Mouse (Mus musculus) stomach, embryonic 14.5 days (tissue): ENCODE data around the gene Ccdc194. TPM values are rescaled to one million over a fixed set of nuclear protein-coding genes. Genes with fewer than 3 reads are reported as not detected.
A peak's percentile ranks its signal among the peaks of the same experiment; 100 is the strongest.

Source experiments
- ATAC-seq: fragments of 200-750 bp; cut with Nextera tagmentation; 2 replicates; pipeline ENCODE4 v1.8.0; 2017; ENCODE audit warnings: low read depth, moderate TSS enrichment; ENCODE audit not compliant: insufficient number of reproducible peaks, insufficient read depth, low FRiP score
- H3K27ac ChIP-seq: fragments of 300-500 bp; sonication (generic); 2 replicates; pipeline ENCODE4 v1.5.1; 2014; ENCODE audit warnings: mild to moderate bottlenecking, low read length, moderate library complexity, mixed read lengths
- H3K27me3 ChIP-seq: fragments of 300-500 bp; sonication (generic); 2 replicates; pipeline ENCODE4 v1.6.1; 2014; ENCODE audit warnings: low read length, control low read depth, mixed read lengths; ENCODE audit not compliant: control insufficient read depth, insufficient read depth
- H3K36me3 ChIP-seq: fragments of 300-500 bp; sonication (generic); 2 replicates; pipeline ENCODE4 v1.6.1; 2014; ENCODE audit warnings: mild to moderate bottlenecking, control low read depth, low read length, moderate library complexity, mixed read lengths; ENCODE audit not compliant: control insufficient read depth, insufficient read depth
- H3K4me1 ChIP-seq: fragments of 300-500 bp; sonication (generic); 2 replicates; pipeline ENCODE4 v1.6.1; 2014; ENCODE audit warnings: low read length, control low read depth, mixed read lengths; ENCODE audit not compliant: control insufficient read depth, insufficient read depth
- H3K4me2 ChIP-seq: fragments of 300-500 bp; sonication (generic); replicated peaks from 2 replicates; pipeline ENCODE4 v1.6.1; 2014; ENCODE audit warnings: low read depth, low read length, control low read depth
- H3K4me3 ChIP-seq: fragments of 300-500 bp; sonication (generic); 2 replicates; pipeline ENCODE4 v1.5.1; 2014; ENCODE audit warnings: low read depth, low read length, control low read depth
- H3K9ac ChIP-seq: fragments of 300-500 bp; sonication (generic); replicated peaks from 2 replicates; pipeline ENCODE4 v1.6.1; 2014; ENCODE audit warnings: low read depth, mild to moderate bottlenecking, control low read depth, low read length, moderate library complexity, mixed read lengths
- H3K9me3 ChIP-seq: fragments of 300-500 bp; sonication (generic); 2 replicates; pipeline ENCODE4 v1.6.1; 2016; ENCODE audit warnings: low read depth, low read length, control low read depth; ENCODE audit not compliant: control insufficient read depth
- WGBS: fragments of 180-500 bp; shearing (Covaris S2); extraction: QIAGEN DNeasy Blood & Tissue Kit; methylation state at CpG from one replicate; pipeline ENCODE4 v1.1.7; 2014; 5-methylcytosine and 5-hydroxymethylcytosine counted together
- polyA plus RNA-seq: library from polyadenylated mRNA; unstranded; fragments of >200 nt; fragmentation: Nextera tagmentation; extraction: Ambion mirVana; gene quantifications from 2 replicates; pipeline ENCODE4 v1.2.1, GENCODE M21; 2014

Ccdc194 gene
- polyA plus RNA-seq, 1 experiment from 2014 or later, result 0.58 TPM

DNA sequence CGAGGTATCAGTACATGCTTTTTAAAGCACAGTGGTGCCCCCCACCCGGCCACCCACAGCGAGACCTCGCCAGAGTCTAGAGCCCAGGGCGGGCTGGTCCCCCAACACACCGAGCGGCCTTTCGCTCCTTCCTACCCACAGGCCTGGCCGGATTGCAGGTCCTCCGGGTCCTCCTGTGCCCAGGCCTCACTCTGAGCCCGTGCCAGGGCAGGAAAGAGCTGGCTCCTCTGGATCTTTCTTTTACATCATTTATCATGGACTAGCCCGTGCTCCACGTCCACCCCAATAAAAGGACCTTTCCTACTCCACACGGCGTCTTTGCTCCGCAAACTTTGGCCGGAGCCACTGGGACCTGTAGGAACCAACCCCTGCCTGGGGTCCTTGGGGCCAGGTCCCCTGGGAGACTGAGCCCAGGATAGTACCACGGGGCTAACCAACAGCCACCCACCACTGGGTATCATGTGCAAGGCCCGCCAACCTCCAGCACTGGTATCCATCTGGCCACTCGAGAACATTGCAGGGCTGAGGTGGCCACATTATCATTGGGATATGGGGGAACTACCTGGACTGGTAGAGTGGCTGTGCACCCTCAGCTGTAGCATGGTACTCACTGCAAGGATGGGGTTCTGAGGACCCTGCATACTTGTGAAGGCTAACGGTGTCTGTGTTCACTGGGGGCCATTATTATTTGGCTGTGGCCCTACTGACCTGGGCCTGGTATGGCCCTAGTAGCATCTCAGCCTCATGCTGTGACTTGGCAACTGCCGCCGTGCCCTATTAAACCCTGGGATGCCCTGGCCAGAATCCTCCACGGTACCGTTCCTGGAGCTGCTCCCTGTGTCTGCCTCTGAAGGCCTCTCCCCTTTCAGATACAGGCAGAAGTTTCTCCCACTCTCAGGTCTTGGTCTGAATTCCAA, 50.5 kb downstream of the Ccdc194 start:
- 89% methylated on average over 25 of the region's 25 CpGs for WGBS
- peaks cover 43% of the 10 kb centered on the region for H3K36me3 ChIP-seq
- no peak overlapping the region for H3K4me2 ChIP-seq
- no peak for ATAC-seq
- no peaks in the 10 kb centered on the region for H3K9me3 ChIP-seq
- H3K9ac ChIP-seq, result no peak overlapping the region
- no peak overlapping the region for H3K27ac ChIP-seq
- no peak overlapping the region for H3K4me3 ChIP-seq
- H3K4me1 ChIP-seq, result peaks cover 5% of the 10 kb centered on the region
- no peaks in the 10 kb centered on the region for H3K27me3 ChIP-seq

DNA sequence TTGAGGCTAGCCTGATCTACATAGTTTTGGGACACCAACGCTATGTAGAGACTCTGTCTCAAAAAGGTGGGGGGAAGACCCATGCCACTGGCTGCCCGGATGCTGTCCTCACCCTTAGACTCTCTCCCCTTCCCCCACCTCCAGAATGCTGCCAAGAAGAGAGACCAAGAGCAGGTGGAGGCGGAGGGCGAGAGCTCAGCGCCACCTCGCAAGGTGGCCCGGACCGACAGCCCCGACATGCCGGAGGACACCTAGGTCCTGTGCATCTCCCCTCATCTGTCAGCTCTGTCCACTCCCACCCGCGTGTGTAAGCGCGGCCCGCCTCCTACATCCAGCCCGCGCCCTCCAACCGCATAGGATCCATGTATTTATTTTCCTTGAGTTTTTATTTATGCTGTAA, 51.2 kb downstream of the Ccdc194 start:
- Histone ChIP-seq H3K4me2 (no peak overlapping the region), H3K4me3 (no peak overlapping the region), H3K27me3 (no peaks in the 10 kb centered on the region), H3K27ac (no peak overlapping the region), H3K9me3 (no peaks in the 10 kb centered on the region), H3K4me1 (peaks cover 9% of the 10 kb centered on the region), H3K36me3 (peaks cover 41% of the 10 kb centered on the region), H3K9ac (no peak overlapping the region)
- 89% methylated on average over 18 of the region's 18 CpGs for WGBS
- ATAC-seq, result no peak

- 88% methylated on average over 8 of the region's 8 CpGs for WGBS
- Histone ChIP-seq H3K9me3 (no peaks in the 10 kb centered on the region), H3K4me2 (no peak overlapping the region), H3K4me1 (peaks cover 9% of the 10 kb centered on the region), H3K27ac (no peak overlapping the region), H3K9ac (no peak overlapping the region), H3K27me3 (no peaks in the 10 kb centered on the region), H3K4me3 (no peak overlapping the region), H3K36me3 (peaks cover 38% of the 10 kb centered on the region)
- ATAC-seq, result no peak
These were observed 52.7 kb downstream of the Ccdc194 start for GRCm38 (mm10) chr8:71472601-71473386.

- WGBS, result 95% methylated on average over 17 of the region's 17 CpGs
- peaks cover 38% of the 10 kb centered on the region for H3K36me3 ChIP-seq
These were observed 53.6 kb downstream of the Ccdc194 start for GRCm38 (mm10) chr8:71471861-71472260.

GRCm38 (mm10) chr8:71470913-71471255, 54.6 kb downstream of the Ccdc194 start:
- Histone ChIP-seq H3K9ac (no peak overlapping the region), H3K4me3 (no peak overlapping the region), H3K36me3 (peaks cover 38% of the 10 kb centered on the region), H3K27ac (no peak overlapping the region), H3K9me3 (no peaks in the 10 kb centered on the region), H3K4me1 (peaks cover 9% of the 10 kb centered on the region), H3K27me3 (no peaks in the 10 kb centered on the region), H3K4me2 (no peak overlapping the region)
- no peak for ATAC-seq
- WGBS, result 78% methylated on average over 5 of the region's 5 CpGs

More at GRCm38 (mm10) chr8:71471861-71472260, 53.6 kb downstream of the Ccdc194 start:
- no peaks in the 10 kb centered on the region for H3K27me3 ChIP-seq
- no peak overlapping the region for H3K4me2 ChIP-seq
- H3K9me3 ChIP-seq, result no peaks in the 10 kb centered on the region
- H3K4me3 ChIP-seq, result no peak overlapping the region
- no peak overlapping the region for H3K27ac ChIP-seq
- H3K4me1 ChIP-seq, result peaks cover 9% of the 10 kb centered on the region
- no peak for ATAC-seq
- H3K9ac ChIP-seq, result no peak overlapping the region

GRCm38 (mm10) chr8:71470146-71470912, 55.2 kb downstream of the Ccdc194 start:
- H3K4me2 ChIP-seq, result peak overlapping the region; percentile 94
- H3K27ac ChIP-seq, result no peak overlapping the region
- H3K9me3 ChIP-seq, result no peaks in the 10 kb centered on the region
- WGBS, result 82% methylated on average over 3 of the region's 3 CpGs
- peaks cover 14% of the 10 kb centered on the region for H3K4me1 ChIP-seq
- no peak for ATAC-seq
- H3K9ac ChIP-seq, result peak overlapping the region; percentile 72
- peaks cover 38% of the 10 kb centered on the region for H3K36me3 ChIP-seq
- H3K27me3 ChIP-seq, result no peaks in the 10 kb centered on the region
- peak overlapping the region; percentile 80 for H3K4me3 ChIP-seq

Other genes starting within 250 kb of the Ccdc194 start
- gene Use1, start 158.9 kb downstream of the Ccdc194 start, polyA plus RNA-seq, result 106 and 108 TPM in 2 replicates
- gene Ocel1, start 154.4 kb downstream of the Ccdc194 start, polyA plus RNA-seq, result 3.8 TPM in 2 replicates
- 52.7 and 65.5 TPM in 2 replicates for gene Nr2f6, start 143.8 kb downstream of the Ccdc194 start, polyA plus RNA-seq
- gene Ushbp1, start 129.9 kb downstream of the Ccdc194 start, polyA plus RNA-seq, result 8.6 and 9.6 TPM in 2 replicates
- 92.2 and 94.2 TPM in 2 replicates for gene Babam1, start 128.8 kb downstream of the Ccdc194 start, polyA plus RNA-seq
- gene Ankle1, start 119.7 kb downstream of the Ccdc194 start, polyA plus RNA-seq, result 30.9 and 39.8 TPM in 2 replicates
- gene Abhd8, start 62.1 kb downstream of the Ccdc194 start, polyA plus RNA-seq, result 28.4 and 30.0 TPM in 2 replicates
- 139 and 154 TPM in 2 replicates for gene Mrpl34, start 60.8 kb downstream of the Ccdc194 start, polyA plus RNA-seq
- gene Dda1, start 56.5 kb downstream of the Ccdc194 start, polyA plus RNA-seq, result 94.8 and 98.9 TPM in 2 replicates
- 2.3 TPM in 2 replicates for gene Ano8, start 39.7 kb downstream of the Ccdc194 start, polyA plus RNA-seq
- gene Gtpbp3, start 37.6 kb downstream of the Ccdc194 start, polyA plus RNA-seq, result 7.1 and 7.2 TPM in 2 replicates
- 67.1 and 67.5 TPM in 2 replicates for gene Plvap, start 14.0 kb downstream of the Ccdc194 start, polyA plus RNA-seq
- 7.6 and 10.9 TPM in 2 replicates for gene Bst2, start 11.7 kb upstream of the Ccdc194 start, polyA plus RNA-seq
- gene Mvb12a, start 17.2 kb upstream of the Ccdc194 start, polyA plus RNA-seq, result 103 and 105 TPM in 2 replicates
- gene Tmem221, start 33.2 kb upstream of the Ccdc194 start, polyA plus RNA-seq, result 1.4 and 1.9 TPM in 2 replicates
- not detected in 2 replicates for gene Nxnl1, start 40.9 kb upstream of the Ccdc194 start, polyA plus RNA-seq
- 28.2 and 29.4 TPM in 2 replicates for gene Slc27a1, start 43.2 kb upstream of the Ccdc194 start, polyA plus RNA-seq
- 258 and 266 TPM in 2 replicates for gene Pgls, start 66.5 kb upstream of the Ccdc194 start, polyA plus RNA-seq
- 3.4 and 4.5 TPM in 2 replicates for gene Fam129c, start 71.9 kb upstream of the Ccdc194 start, polyA plus RNA-seq
- gene Colgalt1, start 85.3 kb upstream of the Ccdc194 start, polyA plus RNA-seq, result 87.6 and 89.1 TPM in 2 replicates
- gene Unc13a, start 146.0 kb upstream of the Ccdc194 start, polyA plus RNA-seq, result 1.4 and 1.7 TPM in 2 replicates
- 5.4 and 6.0 TPM in 2 replicates for gene Jak3, start 150.6 kb upstream of the Ccdc194 start, polyA plus RNA-seq
- 1.3 and 1.7 TPM in 2 replicates for gene Insl3, start 163.5 kb upstream of the Ccdc194 start, polyA plus RNA-seq
- gene B3gnt3, start 176.1 kb upstream of the Ccdc194 start, polyA plus RNA-seq, result 4.7 and 5.4 TPM in 2 replicates
- gene Fcho1, start 200.0 kb upstream of the Ccdc194 start, polyA plus RNA-seq, result 5.5 and 7.4 TPM in 2 replicates